Mouse (Mus musculus): ENCODE results near the gene Fut1. TPM values are rescaled to one million over a fixed set of nuclear protein-coding genes. Genes with fewer than 3 reads are reported as not detected.

The Fut1 gene
- polyA plus RNA-seq, 1 experiment from 2014 or later = not detected

DNA sequence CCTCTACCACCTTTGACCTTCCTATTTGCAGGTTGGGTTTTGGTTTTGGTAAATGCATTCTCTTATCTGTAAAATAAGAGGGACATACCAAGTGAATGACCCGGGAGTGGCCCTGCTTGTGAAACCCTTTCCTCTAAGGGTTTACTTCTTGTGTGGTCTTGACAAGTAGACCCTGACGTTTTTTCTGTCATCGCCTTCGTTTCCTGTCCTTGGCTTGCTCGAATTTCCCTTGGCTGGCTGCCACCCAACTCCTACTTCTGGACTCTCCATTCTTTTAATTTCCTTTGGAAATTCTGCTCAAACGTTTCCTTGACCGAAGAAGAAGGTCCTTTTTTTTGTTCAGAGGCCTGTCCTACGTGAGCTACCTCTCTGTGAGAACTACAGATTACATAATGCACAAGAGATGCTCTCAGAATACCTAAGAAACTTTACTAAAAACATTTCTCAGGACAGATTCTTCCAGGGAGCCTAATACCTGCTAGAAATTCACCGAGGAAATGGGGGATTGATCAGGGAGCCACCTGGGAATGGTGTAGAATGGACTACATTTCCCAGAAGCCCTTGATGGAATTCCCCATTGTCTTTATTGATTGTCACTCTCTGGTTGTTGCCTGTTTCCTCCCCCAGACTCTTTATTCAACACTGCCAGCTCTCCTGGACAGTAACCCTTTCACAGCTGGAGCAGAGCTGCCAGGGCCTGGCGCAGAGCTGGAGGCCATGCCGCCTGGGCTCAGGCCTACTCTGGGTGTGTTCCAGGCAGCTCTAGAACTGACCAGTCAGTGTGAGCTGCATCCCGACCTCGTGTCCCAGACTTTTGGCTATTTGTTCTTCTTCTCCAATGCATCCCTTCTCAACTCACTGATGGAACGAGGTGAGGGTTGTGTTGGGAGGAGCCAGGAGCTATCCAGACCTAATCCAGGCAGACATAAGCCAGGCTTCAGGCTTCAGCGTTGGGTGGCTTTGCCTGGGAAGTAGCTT, 18.9 kb downstream of the Fut1 start:
- peaks cover 23% of the 10 kb centered on the region for H3K36me3 ChIP-seq
- H3K4me1 ChIP-seq = peaks cover 46% of the 10 kb centered on the region
- WGBS = 68% methylated on average over 15 of the region's 15 CpGs
- H3K4me3 ChIP-seq = no peak overlapping the region
- H3K27ac ChIP-seq = peak overlapping the region; percentile 66
- H3K27me3 ChIP-seq (ENCODE audit: insufficient read depth, poor library complexity, severe bottlenecking) = peaks cover 23% of the 10 kb centered on the region
- no peak for DNase-seq (ENCODE audit: low spot score)
- H3K9me3 ChIP-seq = no peaks in the 10 kb centered on the region

DNA sequence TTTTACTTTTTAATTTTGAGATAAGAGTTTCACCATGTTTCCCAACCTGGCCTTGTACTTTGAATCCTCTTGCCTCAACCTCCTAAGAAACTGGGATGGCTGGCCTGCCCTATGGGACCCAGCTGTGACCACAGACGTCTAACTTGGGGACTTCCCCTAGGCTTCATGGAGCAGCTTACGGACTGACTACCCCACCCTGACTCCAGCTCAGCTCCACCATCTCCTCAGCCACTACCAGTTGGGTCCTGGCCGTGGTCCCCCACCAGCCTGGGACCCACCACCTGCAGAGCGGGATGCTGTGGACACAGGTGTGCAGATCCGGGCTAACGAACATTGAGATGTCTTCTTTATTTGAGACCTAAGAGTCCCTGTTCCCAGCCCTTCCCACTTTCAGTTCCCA, 20.6 kb downstream of the Fut1 start:
- Histone ChIP-seq H3K4me3 (no peak overlapping the region), H3K9me3 (no peaks in the 10 kb centered on the region), H3K27me3 (ENCODE audit: insufficient read depth, poor library complexity, severe bottlenecking) (peaks cover 8% of the 10 kb centered on the region; the same call in 1 of the 2 replicates), H3K36me3 (peaks cover 18% of the 10 kb centered on the region), H3K27ac (no peak overlapping the region), H3K4me1 (peaks cover 55% of the 10 kb centered on the region)
- DNase-seq (ENCODE audit: low spot score) = no peak
- WGBS = 90% methylated on average over 6 of the region's 6 CpGs

DNA sequence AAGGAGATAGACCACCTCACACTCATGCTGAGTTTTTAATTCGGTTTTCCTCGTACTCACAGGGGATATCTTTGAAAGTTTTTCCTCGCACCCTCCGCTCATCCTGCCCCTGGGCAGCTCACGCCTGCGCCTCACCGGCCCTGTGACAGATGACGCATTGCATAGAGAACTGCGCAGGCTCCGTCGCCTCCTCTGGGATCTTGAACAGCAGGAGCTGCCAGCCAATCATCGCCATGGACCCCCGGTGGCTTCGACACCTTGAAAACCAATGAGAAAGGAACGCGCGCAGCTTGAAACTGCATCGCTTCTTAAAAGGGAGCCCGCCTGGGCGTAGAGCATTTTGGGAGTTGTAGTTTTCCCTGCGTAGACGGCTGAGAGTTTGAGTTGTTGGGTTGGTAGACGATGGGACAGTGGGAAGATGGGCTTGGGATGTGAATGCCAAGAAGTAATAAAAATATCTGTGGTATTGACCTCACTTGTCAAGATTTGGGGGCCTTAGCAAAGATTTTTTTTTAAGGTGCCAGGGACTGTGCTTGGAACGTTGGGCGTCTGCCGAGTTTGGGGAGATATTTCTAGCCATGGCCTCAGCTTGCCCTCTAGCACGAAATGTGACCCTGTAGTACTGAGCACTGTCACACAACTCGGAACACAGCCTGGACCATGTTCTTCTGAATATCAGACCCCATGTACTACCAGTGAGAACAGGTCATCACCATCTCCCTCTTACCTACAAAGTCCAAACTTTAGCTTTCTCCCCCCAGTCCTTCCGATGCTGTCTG, 21.7 kb downstream of the Fut1 start:
- peaks cover 8% of the 10 kb centered on the region; the same call in 1 of the 2 replicates for H3K27me3 ChIP-seq (ENCODE audit: insufficient read depth, poor library complexity, severe bottlenecking)
- H3K4me1 ChIP-seq = peaks cover 63% of the 10 kb centered on the region
- no peaks in the 10 kb centered on the region for H3K9me3 ChIP-seq
- H3K27ac ChIP-seq = peak overlapping the region; percentile 75
- peak; percentile 98 for DNase-seq (ENCODE audit: low spot score)
- 25% methylated on average over 29 of the region's 29 CpGs for WGBS
- H3K36me3 ChIP-seq = peaks cover 14% of the 10 kb centered on the region
- H3K4me3 ChIP-seq = peak overlapping the region; percentile 38

DNA sequence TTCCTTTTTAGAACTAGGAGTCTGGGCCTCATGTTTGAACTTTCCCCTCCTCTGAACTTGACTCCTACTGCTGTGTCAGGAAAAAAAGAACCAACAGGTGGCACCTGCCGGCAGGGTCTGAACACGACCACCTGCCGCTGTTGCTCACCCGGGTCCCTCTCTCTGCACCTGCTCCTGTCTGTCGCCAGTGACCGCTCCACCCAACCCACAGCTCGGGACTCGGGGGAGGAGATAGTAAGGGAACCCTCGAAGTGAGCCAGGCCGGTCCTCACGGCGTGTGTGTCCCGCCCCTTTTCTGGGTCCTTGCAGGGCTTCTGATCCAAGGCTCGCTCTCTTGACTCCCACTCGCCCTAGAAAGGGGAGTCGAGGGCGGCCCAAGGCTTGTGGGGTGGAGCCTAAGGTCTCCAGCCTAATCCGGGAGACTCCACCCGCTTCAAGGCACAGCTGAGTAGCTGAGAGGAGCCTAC, 22.5 kb downstream of the Fut1 start, which contains the start of gene Mamstr:
TSS of gene Mamstr (plus strand) at position 417 of the 467 bp plus-strand sequence.
- Histone ChIP-seq H3K4me3 (peak within 1 kb of the TSS; percentile 38; the same call in 1 of the 2 replicates), H3K4me1 (peaks cover 71% of the 10 kb centered on the region), H3K9me3 (no peaks in the 10 kb centered on the region), H3K36me3 (peaks cover 14% of the 10 kb centered on the region), H3K27ac (peak within 1 kb of the TSS; percentile 43), H3K27me3 (ENCODE audit: insufficient read depth, poor library complexity, severe bottlenecking) (peaks cover 8% of the 10 kb centered on the region; the same call in 1 of the 2 replicates)
- 21% methylated on average over 19 of the region's 19 CpGs for WGBS
- no peak for DNase-seq (ENCODE audit: low spot score)

DNA sequence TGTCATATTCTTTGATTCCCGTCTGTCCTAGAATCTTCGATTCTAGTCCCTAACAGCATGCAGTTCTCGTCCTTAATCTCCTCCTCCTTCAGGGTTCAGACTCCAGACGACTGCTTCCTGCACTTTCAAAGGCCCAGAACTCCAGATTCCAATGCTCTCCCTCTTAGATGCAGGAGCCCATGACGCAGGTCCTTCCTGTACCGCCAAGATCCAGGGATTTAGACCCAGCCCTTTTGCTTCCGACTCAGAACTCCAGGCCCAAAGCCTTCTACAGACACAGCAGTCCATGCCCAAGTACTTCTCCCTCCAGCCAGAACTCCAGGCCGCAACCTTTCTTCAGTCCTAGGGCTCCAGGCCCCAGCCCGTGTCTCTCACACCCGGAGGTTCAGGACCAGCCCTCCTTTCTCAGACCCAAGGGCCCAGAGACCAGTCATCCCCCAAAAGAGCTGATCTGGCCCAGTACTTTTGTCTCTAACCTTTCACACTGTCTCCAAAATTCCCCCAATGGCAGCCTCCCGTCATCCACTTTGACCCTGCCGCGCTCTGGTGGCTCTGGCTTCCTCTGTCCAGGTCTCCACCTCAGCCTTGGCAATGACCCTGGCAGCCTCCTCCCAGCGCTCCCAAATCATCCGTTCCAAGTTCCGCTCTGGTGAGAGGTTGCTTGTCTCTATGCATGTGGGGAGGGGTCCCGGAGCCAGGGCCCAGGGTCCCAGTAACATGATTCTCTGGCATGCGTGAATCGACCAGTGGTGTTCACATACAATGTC, 23.3 kb downstream of the Fut1 start:
- Histone ChIP-seq H3K27me3 (ENCODE audit: insufficient read depth, poor library complexity, severe bottlenecking) (peaks cover 8% of the 10 kb centered on the region; the same call in 1 of the 2 replicates), H3K9me3 (no peaks in the 10 kb centered on the region), H3K36me3 (peaks cover 14% of the 10 kb centered on the region), H3K27ac (peak overlapping the region; percentile 43; the same call in 1 of the 2 replicates), H3K4me3 (no peak overlapping the region), H3K4me1 (peaks cover 77% of the 10 kb centered on the region)
- WGBS = 72% methylated on average over 19 of the region's 19 CpGs
- DNase-seq (ENCODE audit: low spot score) = no peak

DNA sequence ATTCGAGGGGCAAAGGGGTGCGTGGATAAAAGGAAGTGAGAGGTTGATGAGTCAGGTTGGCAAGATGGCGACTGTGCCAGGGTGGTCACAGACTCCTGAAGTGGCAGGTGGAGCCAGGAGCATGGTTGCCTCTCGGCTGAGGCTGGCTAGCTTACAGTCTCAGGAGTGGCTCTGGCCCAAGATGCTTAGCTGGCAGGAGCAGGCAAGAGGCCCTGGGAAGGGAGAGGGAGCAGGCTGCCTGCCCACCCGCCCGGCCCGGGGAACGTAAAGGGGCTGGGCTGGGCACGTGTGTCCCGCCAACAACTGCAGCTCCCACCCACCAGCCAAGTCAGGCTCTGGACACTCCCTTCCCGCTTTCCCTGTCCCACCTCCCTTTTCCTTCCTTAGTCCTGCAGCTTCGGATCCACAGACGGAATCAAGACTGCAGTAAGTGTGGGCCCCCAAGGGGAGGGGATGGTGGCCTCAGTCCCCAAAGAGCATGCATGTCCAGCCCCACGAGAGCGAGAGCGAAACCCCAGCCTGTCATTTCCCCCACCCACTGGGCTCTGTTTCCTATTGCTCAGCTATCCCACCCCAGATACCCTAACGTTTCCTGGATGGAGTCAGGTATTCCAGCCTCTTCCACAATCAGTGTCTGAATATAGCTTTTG, 24.4 kb downstream of the Fut1 start:
- no peak for DNase-seq (ENCODE audit: low spot score)
- peaks cover 72% of the 10 kb centered on the region for H3K4me1 ChIP-seq
- no peaks in the 10 kb centered on the region for H3K9me3 ChIP-seq
- H3K36me3 ChIP-seq = peaks cover 7% of the 10 kb centered on the region
- 62% methylated on average over 17 of the region's 17 CpGs for WGBS
- H3K4me3 ChIP-seq = 0 out of 2 replicates have a peak overlapping the region, but pooled peaks have one; percentile 23
- H3K27ac ChIP-seq = peak overlapping the region; percentile 44; the same call in 1 of the 2 replicates
- peaks cover 8% of the 10 kb centered on the region; the same call in 1 of the 2 replicates for H3K27me3 ChIP-seq (ENCODE audit: insufficient read depth, poor library complexity, severe bottlenecking)

DNA sequence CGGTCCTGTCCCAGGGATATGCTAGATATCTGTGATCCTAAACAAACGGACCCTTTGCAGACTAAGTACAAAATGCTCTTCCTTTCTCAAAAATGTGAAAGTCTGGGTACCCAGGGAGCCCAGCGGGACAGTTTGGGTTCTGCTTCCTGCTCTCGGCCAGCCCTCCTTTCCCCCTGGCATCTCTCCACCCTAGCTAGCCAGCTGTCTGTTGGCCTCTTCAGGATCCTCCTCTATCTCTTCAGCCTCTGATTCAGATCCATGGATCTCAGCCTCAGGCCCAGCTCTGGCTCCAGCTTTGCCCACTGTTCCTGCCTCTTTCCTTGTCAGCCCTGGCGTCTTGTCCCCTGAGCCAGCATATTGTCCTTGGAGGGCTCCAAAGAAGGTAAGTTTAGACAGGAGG, 25.0 kb downstream of the Fut1 start:
- peak overlapping the region; percentile 4; the same call in 1 of the 2 replicates for H3K27ac ChIP-seq

DNA sequence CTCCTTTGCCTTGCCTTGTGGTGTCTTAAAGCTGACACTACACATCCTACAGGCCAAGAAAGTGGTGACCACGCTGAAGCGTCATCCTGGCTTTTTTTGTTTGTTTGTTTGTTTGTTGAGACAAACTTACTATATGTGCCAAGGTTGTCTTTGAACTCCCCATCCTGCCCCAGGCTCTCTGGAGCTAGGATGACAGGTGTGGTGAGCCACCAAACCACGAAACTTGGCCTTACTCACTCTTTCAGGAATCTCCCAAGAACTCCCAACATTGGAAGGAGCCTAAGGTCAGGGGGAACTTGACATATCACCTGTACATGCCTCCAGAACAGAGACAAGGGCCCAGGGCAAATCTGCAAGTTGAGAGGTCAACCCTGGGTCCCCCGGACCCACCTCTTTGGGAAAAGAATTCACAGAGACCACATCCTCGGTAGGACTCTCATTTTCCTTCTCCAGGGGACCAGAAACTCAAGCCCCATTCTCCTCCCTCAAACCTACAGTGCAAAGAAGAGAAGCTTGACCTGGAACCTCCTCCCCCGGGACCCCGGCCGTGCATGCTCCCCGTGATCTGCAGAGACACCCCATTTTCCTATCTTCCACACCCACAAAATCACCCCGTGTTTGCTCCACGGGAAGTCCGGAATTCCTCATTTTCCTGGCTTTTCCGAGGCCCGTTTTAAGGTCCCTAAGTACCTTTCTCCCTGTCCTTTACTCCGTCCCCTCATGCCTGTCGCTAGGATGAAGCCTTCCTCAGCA, 25.6 kb downstream of the Fut1 start:
- Histone ChIP-seq H3K9me3 (no peaks in the 10 kb centered on the region), H3K4me3 (peak overlapping the region; percentile 61), H3K36me3 (no peaks in the 10 kb centered on the region; the same call in 1 of the 2 replicates), H3K27me3 (ENCODE audit: insufficient read depth, poor library complexity, severe bottlenecking) (peaks cover 8% of the 10 kb centered on the region; the same call in 1 of the 2 replicates), H3K4me1 (peaks cover 73% of the 10 kb centered on the region), H3K27ac (peak overlapping the region; percentile 90)
- DNase-seq (ENCODE audit: low spot score) = no peak
- 42% methylated on average over 16 of the region's 16 CpGs for WGBS

More for the DNA sequence above, 25.0 kb downstream of the Fut1 start:
- Histone ChIP-seq H3K4me1 (peaks cover 69% of the 10 kb centered on the region), H3K4me3 (no peak overlapping the region), H3K9me3 (no peaks in the 10 kb centered on the region), H3K36me3 (peaks cover 2% of the 10 kb centered on the region; the same call in 1 of the 2 replicates), H3K27me3 (ENCODE audit: insufficient read depth, poor library complexity, severe bottlenecking) (peaks cover 8% of the 10 kb centered on the region; the same call in 1 of the 2 replicates)
- WGBS = 63% methylated on average over 5 of the region's 5 CpGs
- DNase-seq (ENCODE audit: low spot score) = no peak

DNA sequence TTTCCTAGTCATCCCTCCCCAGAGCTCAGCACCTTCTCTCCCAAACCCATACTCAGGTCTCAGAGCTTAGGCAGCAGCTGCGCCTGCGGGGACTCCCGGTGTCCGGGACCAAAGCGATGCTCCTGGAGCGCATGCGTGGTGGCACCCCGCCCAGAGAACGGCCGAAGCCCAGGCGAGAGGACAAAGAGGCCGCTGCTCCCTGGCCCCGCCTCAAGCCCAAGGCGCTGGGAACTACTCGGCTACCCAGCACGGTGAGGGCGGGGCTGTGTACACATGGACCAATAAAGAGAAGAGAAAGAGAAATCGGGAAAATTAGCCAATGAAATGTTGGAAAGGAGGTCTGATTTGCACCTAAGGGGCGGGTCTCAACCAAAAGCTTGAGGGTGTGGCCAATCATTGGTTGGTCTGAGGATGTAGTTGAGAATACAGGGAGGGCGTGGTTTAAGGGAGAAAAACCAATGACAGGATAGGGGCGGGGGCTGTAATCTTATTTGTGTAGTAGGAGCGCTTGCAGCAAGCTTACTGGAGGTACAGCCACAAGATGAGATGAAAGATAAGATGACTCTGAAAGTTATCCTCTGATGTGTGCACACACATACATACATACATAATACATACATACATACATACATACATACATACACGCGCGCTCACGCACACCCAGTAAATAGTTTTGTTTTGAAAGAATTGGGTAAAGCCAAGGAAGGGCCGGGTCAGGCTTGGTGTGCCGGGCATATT, 26.5 kb downstream of the Fut1 start:
- Histone ChIP-seq H3K36me3 (no peaks in the 10 kb centered on the region), H3K4me1 (peaks cover 64% of the 10 kb centered on the region), H3K27me3 (ENCODE audit: insufficient read depth, poor library complexity, severe bottlenecking) (peaks cover 8% of the 10 kb centered on the region; the same call in 1 of the 2 replicates), H3K9me3 (no peaks in the 10 kb centered on the region), H3K4me3 (peak overlapping the region; percentile 61), H3K27ac (peak overlapping the region; percentile 90)
- 5% methylated on average over 28 of the region's 28 CpGs for WGBS
- peak; percentile 98 for DNase-seq (ENCODE audit: low spot score)

DNA sequence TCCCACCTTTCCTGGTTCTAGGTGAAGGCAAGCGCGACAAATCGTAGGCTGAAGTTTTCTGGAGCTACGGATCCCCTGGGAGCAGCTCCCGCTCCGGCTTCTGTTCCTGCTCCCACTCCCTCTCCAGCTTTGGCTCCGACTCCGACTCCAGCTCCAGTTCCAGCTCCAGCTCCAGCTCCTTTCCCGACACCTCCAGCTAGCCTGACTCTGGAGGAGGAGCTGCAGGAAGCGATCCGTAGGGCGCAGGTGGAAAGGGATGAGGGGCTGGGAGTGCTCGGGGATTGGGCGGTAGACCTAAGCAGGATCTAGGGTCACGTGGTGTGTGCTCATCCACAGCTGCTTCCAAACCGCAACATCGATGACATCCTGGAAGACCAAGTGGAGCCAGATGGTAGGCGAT, 27.1 kb downstream of the Fut1 start:
- no peak for DNase-seq (ENCODE audit: low spot score)
- H3K4me1 ChIP-seq = peaks cover 63% of the 10 kb centered on the region
- WGBS = 9% methylated on average over 18 of the region's 18 CpGs

More for the DNA sequence above, 27.1 kb downstream of the Fut1 start:
- Histone ChIP-seq H3K27me3 (ENCODE audit: insufficient read depth, poor library complexity, severe bottlenecking) (peaks cover 8% of the 10 kb centered on the region; the same call in 1 of the 2 replicates), H3K36me3 (no peaks in the 10 kb centered on the region), H3K4me3 (peak overlapping the region; percentile 61), H3K27ac (peak overlapping the region; percentile 77), H3K9me3 (no peaks in the 10 kb centered on the region)
